Mouse (Mus musculus): ENCODE measurements around the gene Ddx27. TPM values are rescaled to one million over a fixed set of nuclear protein-coding genes. Genes with fewer than 3 reads are reported as not detected.

The Ddx27 gene
- polyA plus RNA-seq, 1 experiment from 2014 or later, result 54.2 TPM

DNA sequence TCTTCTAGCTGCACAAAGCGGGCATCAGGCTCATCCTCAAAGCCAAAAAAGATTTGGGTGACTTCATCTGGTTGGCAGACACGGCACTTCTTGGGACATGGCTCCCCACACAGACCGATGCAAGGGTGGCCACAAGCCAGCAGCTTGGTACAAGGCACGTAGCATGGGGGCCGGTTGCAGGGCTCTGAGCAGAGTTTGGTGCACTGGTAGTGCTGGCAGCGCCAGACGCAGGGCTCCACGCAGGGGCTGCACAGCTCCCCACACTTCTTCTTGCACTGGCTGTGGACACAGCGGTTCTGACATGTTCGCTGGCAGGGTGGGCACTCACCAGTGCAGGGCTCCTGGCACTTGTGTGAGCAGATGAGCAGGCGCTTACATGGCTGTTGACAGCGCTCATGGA is 22.7 kb downstream of the Ddx27 start:
- peaks cover 99% of the 10 kb centered on the region for H3K36me3 ChIP-seq
- H3K4me3 ChIP-seq, result no peak overlapping the region
- no peak overlapping the region for H3K9ac ChIP-seq
- H3K9me3 ChIP-seq, result no peaks in the 10 kb centered on the region
- H3K4me2 ChIP-seq, result no peak overlapping the region
- ATAC-seq (ENCODE audit: insufficient number of reproducible peaks, insufficient read depth, low FRiP score, low TSS enrichment, low read depth), result no peak
- no peak overlapping the region for H3K27ac ChIP-seq
- H3K27me3 ChIP-seq, result no peaks in the 10 kb centered on the region
- no peaks in the 10 kb centered on the region for H3K4me1 ChIP-seq
- 93% methylated on average over 12 of the region's 12 CpGs for WGBS

- H3K4me3 ChIP-seq, result no peak overlapping the region
- H3K27ac ChIP-seq, result no peak overlapping the region
- no peaks in the 10 kb centered on the region for H3K4me1 ChIP-seq
- H3K9me3 ChIP-seq, result no peaks in the 10 kb centered on the region
- no peaks in the 10 kb centered on the region for H3K27me3 ChIP-seq
- no peak overlapping the region for H3K4me2 ChIP-seq
- no peak overlapping the region for H3K9ac ChIP-seq
- H3K36me3 ChIP-seq, result peaks cover 100% of the 10 kb centered on the region
- ATAC-seq (ENCODE audit: insufficient number of reproducible peaks, insufficient read depth, low FRiP score, low TSS enrichment, low read depth), result no peak
- 93% methylated on average over 6 of the region's 6 CpGs for WGBS
These were observed 23.3 kb downstream of the Ddx27 start for GRCm38 (mm10) chr2:167038297-167038696.

- no peak overlapping the region for H3K4me3 ChIP-seq
- no peaks in the 10 kb centered on the region for H3K4me1 ChIP-seq
- 94% methylated on average over 7 of the region's 7 CpGs for WGBS
- peaks cover 100% of the 10 kb centered on the region for H3K36me3 ChIP-seq
- no peaks in the 10 kb centered on the region for H3K9me3 ChIP-seq
- H3K9ac ChIP-seq, result no peak overlapping the region
- H3K4me2 ChIP-seq, result no peak overlapping the region
- no peak overlapping the region for H3K27ac ChIP-seq
- ATAC-seq (ENCODE audit: insufficient number of reproducible peaks, insufficient read depth, low FRiP score, low TSS enrichment, low read depth), result no peak
- H3K27me3 ChIP-seq, result no peaks in the 10 kb centered on the region
These were observed 23.7 kb downstream of the Ddx27 start for GRCm38 (mm10) chr2:167038716-167039115.

GRCm38 (mm10) chr2:167039386-167039785 is 24.4 kb downstream of the Ddx27 start:
- Histone ChIP-seq H3K4me2 (no peak overlapping the region), H3K27ac (no peak overlapping the region), H3K36me3 (peaks cover 100% of the 10 kb centered on the region), H3K27me3 (no peaks in the 10 kb centered on the region), H3K4me1 (no peaks in the 10 kb centered on the region), H3K9ac (no peak overlapping the region), H3K9me3 (no peaks in the 10 kb centered on the region), H3K4me3 (no peak overlapping the region)
- WGBS, result 92% methylated on average over 8 of the region's 8 CpGs
- ATAC-seq (ENCODE audit: insufficient number of reproducible peaks, insufficient read depth, low FRiP score, low TSS enrichment, low read depth), result no peak

- Histone ChIP-seq H3K27ac (no peak overlapping the region), H3K4me2 (no peak overlapping the region), H3K36me3 (peaks cover 96% of the 10 kb centered on the region), H3K27me3 (no peaks in the 10 kb centered on the region), H3K4me1 (no peaks in the 10 kb centered on the region), H3K9me3 (no peaks in the 10 kb centered on the region), H3K4me3 (no peak overlapping the region), H3K9ac (no peak overlapping the region)
- WGBS, result 91% methylated on average over 12 of the region's 12 CpGs
- no peak for ATAC-seq (ENCODE audit: insufficient number of reproducible peaks, insufficient read depth, low FRiP score, low TSS enrichment, low read depth)
These were observed 28.6 kb downstream of the Ddx27 start for GRCm38 (mm10) chr2:167043400-167044121.

GRCm38 (mm10) chr2:167048223-167048622 is 33.2 kb downstream of the Ddx27 start:
- ATAC-seq (ENCODE audit: insufficient number of reproducible peaks, insufficient read depth, low FRiP score, low TSS enrichment, low read depth), result no peak
- no peak overlapping the region for H3K4me2 ChIP-seq
- H3K27me3 ChIP-seq, result no peaks in the 10 kb centered on the region
- H3K4me3 ChIP-seq, result no peak overlapping the region
- peaks cover 83% of the 10 kb centered on the region for H3K36me3 ChIP-seq
- WGBS, result 92% methylated on average over 10 of the region's 10 CpGs
- peaks cover 2% of the 10 kb centered on the region; the same call in 1 of the 2 replicates for H3K4me1 ChIP-seq
- no peak overlapping the region for H3K9ac ChIP-seq
- no peaks in the 10 kb centered on the region for H3K9me3 ChIP-seq
- H3K27ac ChIP-seq, result no peak overlapping the region

DNA sequence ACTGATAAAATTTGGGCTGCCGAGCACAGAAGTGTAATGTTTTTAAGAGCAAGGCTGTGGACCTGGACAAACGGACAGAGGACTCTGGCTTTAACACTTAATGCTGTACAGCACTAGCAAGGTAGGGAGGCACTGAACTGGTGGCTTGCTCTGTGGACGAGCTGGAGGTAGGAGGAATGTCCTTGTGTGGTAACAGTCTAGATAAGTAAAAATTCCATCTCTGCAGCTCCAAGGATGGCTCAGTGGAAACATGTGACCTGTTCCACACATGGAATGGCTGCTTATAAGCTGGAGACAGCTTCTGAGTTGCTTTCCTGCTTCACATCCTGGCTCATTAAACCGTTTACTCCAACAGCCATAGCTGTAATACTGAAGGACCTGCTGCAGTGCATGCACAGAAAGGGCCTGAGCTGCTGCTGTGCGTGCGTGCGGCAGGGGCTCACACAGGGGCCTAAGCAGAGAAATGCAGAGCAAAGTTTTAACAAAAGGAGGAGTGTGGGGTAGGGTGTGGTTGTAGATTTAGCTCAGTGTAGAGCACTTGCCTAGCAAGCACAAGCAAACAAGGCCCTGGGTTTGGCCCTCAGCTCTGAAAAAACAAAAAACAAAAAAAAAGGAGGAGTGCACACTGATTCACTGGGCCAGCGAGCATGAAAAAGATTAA is 33.8 kb downstream of the Ddx27 start:
- no peak for ATAC-seq (ENCODE audit: insufficient number of reproducible peaks, insufficient read depth, low FRiP score, low TSS enrichment, low read depth)
- Histone ChIP-seq H3K27ac (no peak overlapping the region), H3K9ac (no peak overlapping the region), H3K4me3 (no peak overlapping the region), H3K4me2 (no peak overlapping the region), H3K36me3 (peaks cover 81% of the 10 kb centered on the region), H3K9me3 (no peaks in the 10 kb centered on the region), H3K27me3 (no peaks in the 10 kb centered on the region), H3K4me1 (peaks cover 8% of the 10 kb centered on the region; the same call in 1 of the 2 replicates)
- WGBS, result 84% methylated on average over 8 of the region's 8 CpGs

GRCm38 (mm10) chr2:167053127-167053844 is 38.3 kb downstream of the Ddx27 start:
- no peak overlapping the region for H3K4me2 ChIP-seq
- no peak for ATAC-seq (ENCODE audit: insufficient number of reproducible peaks, insufficient read depth, low FRiP score, low TSS enrichment, low read depth)
- H3K4me3 ChIP-seq, result no peak overlapping the region
- peaks cover 77% of the 10 kb centered on the region for H3K36me3 ChIP-seq
- 70% methylated on average over 9 of the region's 9 CpGs for WGBS
- peak overlapping the region; percentile 11; the same call in 1 of the 2 replicates for H3K27ac ChIP-seq
- no peaks in the 10 kb centered on the region for H3K9me3 ChIP-seq
- 0 out of 2 replicates have a peak overlapping the region, but pooled peaks have one; percentile 36 for H3K9ac ChIP-seq
- H3K27me3 ChIP-seq, result no peaks in the 10 kb centered on the region
- H3K4me1 ChIP-seq, result peaks cover 8% of the 10 kb centered on the region; the same call in 1 of the 2 replicates

DNA sequence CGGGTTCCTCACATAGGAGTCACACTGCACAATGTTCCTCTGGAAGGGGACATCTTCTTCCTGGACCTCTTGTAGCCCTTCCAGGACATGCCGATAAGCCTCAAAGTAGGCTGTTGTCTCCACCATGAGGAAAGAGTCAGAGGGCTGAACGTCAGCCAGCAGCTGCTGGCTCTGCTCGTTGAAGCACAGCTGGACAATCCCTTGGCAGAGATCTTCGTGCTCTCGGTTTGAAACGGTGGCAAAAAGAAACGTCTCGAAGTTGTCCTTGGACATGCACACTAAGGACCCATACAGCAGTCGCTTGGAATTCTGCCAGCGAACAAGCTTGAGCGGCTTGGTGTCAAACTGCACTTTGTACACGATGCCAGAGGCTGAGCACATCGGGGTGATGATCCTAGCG is 40.4 kb downstream of the Ddx27 start:
- no peak overlapping the region for H3K27ac ChIP-seq
- H3K9ac ChIP-seq, result no peak overlapping the region
- WGBS, result 92% methylated on average over 15 of the region's 15 CpGs
- H3K9me3 ChIP-seq, result no peaks in the 10 kb centered on the region
- no peaks in the 10 kb centered on the region for H3K27me3 ChIP-seq
- ATAC-seq (ENCODE audit: insufficient number of reproducible peaks, insufficient read depth, low FRiP score, low TSS enrichment, low read depth), result no peak
- H3K4me3 ChIP-seq, result no peak overlapping the region
- peaks cover 65% of the 10 kb centered on the region for H3K36me3 ChIP-seq
- H3K4me1 ChIP-seq, result peaks cover 16% of the 10 kb centered on the region
- H3K4me2 ChIP-seq, result no peak overlapping the region

DNA sequence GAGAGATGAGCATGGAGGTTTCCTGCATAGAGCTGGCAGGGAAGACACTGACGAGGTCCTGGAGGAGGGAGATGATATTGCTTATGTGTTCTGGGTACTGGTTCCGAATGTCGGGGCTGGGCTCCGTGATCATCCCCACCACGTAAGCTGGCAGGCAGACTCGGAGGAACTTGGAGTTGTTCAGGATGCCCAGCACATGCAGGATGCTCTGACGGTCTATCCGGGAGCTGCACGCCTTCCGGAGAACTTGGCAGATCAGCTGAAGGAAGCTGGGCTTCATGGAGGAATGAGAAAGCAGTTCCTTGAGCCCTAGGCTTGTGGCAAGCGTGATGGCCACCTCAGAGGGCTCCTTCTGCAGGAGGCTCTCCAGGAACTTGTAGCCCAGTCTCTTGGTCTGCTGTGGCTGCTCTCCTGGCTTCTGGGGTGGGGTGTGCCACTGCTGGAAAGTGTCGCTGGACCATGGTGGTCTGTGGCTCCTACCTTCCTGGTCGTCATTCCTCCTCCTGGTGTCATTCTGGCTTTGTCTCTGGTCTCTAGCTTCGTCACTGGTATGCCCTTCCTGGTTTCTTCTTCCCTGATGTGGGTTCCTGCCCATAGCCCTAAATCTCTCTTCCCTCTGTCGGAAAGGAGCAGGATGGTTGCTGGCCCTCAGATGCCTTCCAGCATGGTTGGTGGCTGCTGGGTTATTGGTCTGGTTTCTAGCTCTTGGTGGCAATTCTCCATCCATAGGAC is 41.4 kb downstream of the Ddx27 start:
- H3K4me2 ChIP-seq, result no peak overlapping the region
- peak overlapping the region; percentile 32; the same call in 1 of the 2 replicates for H3K9ac ChIP-seq
- H3K36me3 ChIP-seq, result peaks cover 60% of the 10 kb centered on the region
- no peaks in the 10 kb centered on the region for H3K27me3 ChIP-seq
- no peak for ATAC-seq (ENCODE audit: insufficient number of reproducible peaks, insufficient read depth, low FRiP score, low TSS enrichment, low read depth)
- no peak overlapping the region for H3K27ac ChIP-seq
- 91% methylated on average over 15 of the region's 15 CpGs for WGBS
- no peak overlapping the region for H3K4me3 ChIP-seq
- no peaks in the 10 kb centered on the region for H3K9me3 ChIP-seq
- H3K4me1 ChIP-seq, result peaks cover 23% of the 10 kb centered on the region

GRCm38 (mm10) chr2:167056942-167057323 is 41.9 kb downstream of the Ddx27 start:
- WGBS, result 89% methylated on average over 5 of the region's 5 CpGs
- H3K4me2 ChIP-seq, result no peak overlapping the region
- no peak overlapping the region for H3K27ac ChIP-seq
- no peaks in the 10 kb centered on the region for H3K27me3 ChIP-seq
- H3K4me1 ChIP-seq, result peaks cover 29% of the 10 kb centered on the region
- no peak overlapping the region for H3K9ac ChIP-seq
- ATAC-seq (ENCODE audit: insufficient number of reproducible peaks, insufficient read depth, low FRiP score, low TSS enrichment, low read depth), result no peak
- no peaks in the 10 kb centered on the region for H3K9me3 ChIP-seq
- no peak overlapping the region for H3K4me3 ChIP-seq
- peaks cover 56% of the 10 kb centered on the region for H3K36me3 ChIP-seq

Data from embryonic facial prominence, embryonic 13.5 days (tissue).